Mouse (Mus musculus) liver, adult 2 months (tissue): ENCODE measurements at regions not wholly inside any gene's neighbourhood (a gene's known extent, or its start where the extent isn't known, plus 50 kb on each side); places are given as distances from the start of the nearest gene placed in this dataset.

ENCODE experiments used
- CTCF ChIP-seq: fragments of 200-500 bp; IDR thresholded peaks from 2 replicates; pipeline ENCODE4 v1.5.1; 2011; ENCODE audit warnings: low read depth, low read length, control low read depth
- POLR2A ChIP-seq: fragments of 200-500 bp; IDR thresholded peaks from 2 replicates; pipeline ENCODE4 v1.6.1; 2011; ENCODE audit warnings: low read length, control low read depth; ENCODE audit not compliant: insufficient read depth; ENCODE audit errors: extremely low read depth

DNA sequence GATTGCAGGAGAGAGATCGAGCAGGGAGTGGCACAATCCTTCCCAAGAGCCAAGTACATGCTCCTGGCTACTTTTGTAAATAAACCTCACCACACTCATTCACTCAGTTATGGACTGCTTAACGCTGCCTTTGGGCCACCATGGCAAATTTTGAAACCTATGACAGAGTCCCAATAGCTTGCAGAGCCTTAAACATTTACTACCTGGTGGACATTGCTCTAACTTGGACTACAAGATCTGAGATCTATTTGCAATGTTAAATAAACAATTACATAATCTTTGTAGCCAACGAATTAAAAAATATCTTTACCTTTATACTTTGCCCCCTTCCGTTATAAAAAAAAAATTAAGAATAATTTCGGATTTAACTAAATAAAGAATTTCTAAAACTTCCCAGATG lies 104.9 kb downstream of the Tmco5 start:
- no peak for TF ChIP-seq CTCF
- no peak for TF ChIP-seq POLR2A
